Mouse (Mus musculus) embryonic fibroblast, embryonic 13.5 days (primary cell): ENCODE measurements at regions not wholly inside any gene's neighbourhood (a gene's known extent, or its start where the extent isn't known, plus 50 kb on each side); places are given as distances from the start of the nearest gene placed in this dataset.

Source experiments
- CTCF ChIP-seq: IDR thresholded peaks from 2 replicates; pipeline ENCODE4 v1.5.1; 2011; ENCODE audit warnings: mild to moderate bottlenecking, control low read depth, low read length, moderate library complexity, borderline replicate concordance; ENCODE audit not compliant: insufficient read depth
- POLR2A ChIP-seq: IDR thresholded peaks from 2 replicates; pipeline ENCODE4 v1.6.1; 2011; ENCODE audit warnings: low read depth, mild to moderate bottlenecking, control low read depth, low read length, moderate library complexity

- TF ChIP-seq CTCF (no peak), POLR2A (no peak)
Measured at GRCm38 (mm10) chr4:95199394-95199793, 147.4 kb upstream of the Jun start.
